Mouse (Mus musculus) MEL-GATA-1-ER (cell line): ENCODE measurements around the gene Adap2.

Source experiments
- DNase-seq: peaks from one replicate; pipeline ENCODE4 v3.0.0-alpha.2; 2012; ENCODE audit warnings: low read depth; ENCODE audit errors: extremely low read depth

Adap2 gene

GRCm38 (mm10) chr11:80196351-80196750 lies 42.4 kb downstream of the Adap2 start:
- no peak for DNase-seq

- no peak for DNase-seq
Measured at GRCm38 (mm10) chr11:80199316-80199715, 45.4 kb downstream of the Adap2 start.

DNA sequence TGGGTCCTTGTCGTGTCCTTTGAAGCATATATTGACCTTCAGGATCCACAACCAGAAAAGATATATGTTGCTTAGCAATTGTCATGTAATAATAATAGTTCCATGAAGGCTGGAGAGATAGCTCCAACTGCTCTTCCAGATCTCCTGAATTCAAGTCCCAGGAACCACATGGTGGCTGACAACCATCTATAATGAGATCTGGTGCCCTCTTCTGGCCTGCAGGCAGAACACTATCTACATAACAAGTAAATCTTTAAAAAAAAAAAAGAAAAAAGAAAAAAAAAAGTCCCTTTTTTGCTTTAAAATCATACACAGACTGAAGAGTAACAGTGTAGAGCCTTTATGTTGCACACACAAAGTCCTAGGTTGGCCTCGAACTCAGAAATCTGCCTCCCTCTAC lies 45.9 kb downstream of the Adap2 start:
- DNase-seq: no peak

DNA sequence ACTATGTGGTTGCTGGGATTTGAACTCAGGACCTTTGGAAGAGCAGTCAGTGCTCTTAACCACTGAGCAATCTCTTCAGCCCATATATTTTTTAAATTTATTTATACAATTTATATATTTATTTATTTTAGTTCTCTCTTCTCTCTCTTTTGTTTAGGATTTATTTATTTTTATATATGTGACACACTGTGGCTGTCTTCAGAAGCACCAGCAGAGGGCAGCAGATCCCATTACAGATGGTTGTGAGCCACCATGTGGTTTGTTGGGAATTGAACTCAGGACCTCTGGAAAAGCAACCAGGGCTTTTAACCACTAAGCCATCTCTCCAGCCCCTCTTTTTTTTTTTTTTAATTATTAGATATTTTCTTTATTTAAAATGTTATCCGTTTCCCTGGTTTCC lies 46.4 kb downstream of the Adap2 start:
- no peak for DNase-seq

GRCm38 (mm10) chr11:80202296-80202695 lies 48.4 kb downstream of the Adap2 start:
- no peak for DNase-seq

GRCm38 (mm10) chr11:80204037-80204436 lies 50.1 kb downstream of the Adap2 start:
- no peak for DNase-seq

DNA sequence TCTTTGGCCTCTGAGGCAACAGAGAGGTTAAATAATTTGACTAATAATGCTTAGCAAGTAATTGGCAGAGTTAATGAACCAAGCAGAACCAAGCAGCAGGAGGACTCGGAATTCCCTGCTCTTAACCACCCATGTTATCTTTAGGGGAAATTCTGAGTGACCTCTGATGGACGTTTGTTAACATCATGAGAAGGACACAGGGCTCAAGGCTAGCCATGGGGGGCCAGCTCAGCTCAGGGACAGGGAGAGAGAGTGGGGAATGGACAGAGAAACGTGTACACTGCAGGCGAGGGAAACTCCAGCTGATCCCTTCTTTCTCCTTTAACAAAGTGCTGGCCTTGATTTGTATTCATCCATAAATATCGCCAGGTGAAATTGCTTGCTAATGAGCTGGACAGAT lies 51.0 kb downstream of the Adap2 start:
- DNase-seq: no peak

- DNase-seq: no peak
Measured at GRCm38 (mm10) chr11:80208465-80208859, 54.6 kb downstream of the Adap2 start.

- peak; percentile 80 for DNase-seq
Measured at GRCm38 (mm10) chr11:80208860-80209800, 55.2 kb downstream of the Adap2 start, which contains the start of gene Rhot1. Rhot1 (plus strand) TSS chr11:80209019.

DNA sequence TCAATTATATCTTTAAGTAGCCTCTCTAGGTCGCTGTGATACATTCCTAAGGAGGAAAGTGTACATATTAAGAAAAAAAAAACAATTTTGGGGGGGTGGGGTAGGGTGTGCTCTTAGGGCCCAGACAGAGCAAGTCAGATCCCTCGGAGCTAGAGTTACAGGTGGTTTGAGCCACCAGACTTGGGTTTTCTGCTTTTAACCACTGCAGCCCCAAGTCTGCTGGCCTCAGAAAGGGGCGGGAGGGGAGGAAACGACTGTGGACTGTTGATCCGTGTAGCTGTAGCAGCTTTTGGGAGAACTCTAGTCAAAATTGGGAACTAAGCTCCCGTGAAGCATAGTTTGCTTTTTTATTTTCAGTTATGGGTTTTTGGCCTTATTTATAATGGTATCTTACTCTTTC lies 56.4 kb downstream of the Adap2 start:
- peak; percentile 41 for DNase-seq

DNA sequence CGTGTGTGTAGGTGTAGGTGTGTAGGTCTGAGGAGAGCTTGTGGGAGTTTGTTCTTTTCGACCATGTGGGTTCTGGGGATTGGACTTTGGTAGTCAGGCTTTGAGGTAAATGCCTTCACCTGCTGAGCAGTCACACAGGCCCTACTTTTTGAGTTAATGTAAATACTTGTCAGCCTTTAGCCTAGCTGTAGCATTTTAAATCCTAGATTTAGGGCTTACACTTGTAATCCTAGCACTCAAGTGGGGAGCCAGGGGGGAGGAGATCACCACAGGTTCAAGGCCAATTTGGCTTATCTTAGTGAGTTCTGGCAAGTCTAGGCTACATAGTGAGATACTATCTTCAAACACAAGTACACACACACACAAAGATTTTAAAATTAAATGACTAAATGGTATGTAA lies 58.4 kb downstream of the Adap2 start:
- DNase-seq: no peak

GRCm38 (mm10) chr11:80215291-80215690 lies 61.4 kb downstream of the Adap2 start:
- no peak for DNase-seq

- no peak for DNase-seq
Measured at GRCm38 (mm10) chr11:80218657-80219293, 64.9 kb downstream of the Adap2 start.
